Mouse (Mus musculus) forebrain, embryonic 12.5 days (tissue): ENCODE measurements around the gene St6galnac5. TPM values are rescaled to one million over a fixed set of nuclear protein-coding genes. Genes with fewer than 3 reads are reported as not detected.

ENCODE experiments used
- ATAC-seq: fragments of 200-750 bp; cut with Nextera tagmentation; 2 replicates; pipeline ENCODE4 v1.8.0; 2017; ENCODE audit warnings: moderate TSS enrichment; ENCODE audit not compliant: low FRiP score
- H3K27ac ChIP-seq: fragments of 300-500 bp; sonication (generic); 2 replicates; pipeline ENCODE4 v1.5.1; 2016; ENCODE audit warnings: mild to moderate bottlenecking
- H3K27me3 ChIP-seq: fragments of 300-500 bp; sonication (generic); 2 replicates; pipeline ENCODE4 v1.6.1; 2016; ENCODE audit warnings: mild to moderate bottlenecking
- H3K36me3 ChIP-seq: fragments of 300-500 bp; sonication (generic); replicated peaks from 2 replicates; pipeline ENCODE4 v1.6.1; 2016; ENCODE audit warnings: mild to moderate bottlenecking
- H3K4me1 ChIP-seq: fragments of 300-500 bp; sonication (generic); 2 replicates; pipeline ENCODE4 v1.6.1; 2016
- H3K4me2 ChIP-seq: fragments of 300-500 bp; sonication (generic); 2 replicates; pipeline ENCODE4 v1.6.1; 2016; ENCODE audit warnings: mild to moderate bottlenecking, moderate library complexity
- H3K4me3 ChIP-seq: fragments of 300-500 bp; sonication (generic); replicated peaks from 2 replicates; pipeline ENCODE4 v1.5.1; 2016; ENCODE audit warnings: mild to moderate bottlenecking
- H3K9ac ChIP-seq: fragments of 300-500 bp; sonication (generic); 2 replicates; pipeline ENCODE4 v1.6.1; 2016; ENCODE audit warnings: mild to moderate bottlenecking
- H3K9me3 ChIP-seq: fragments of 300-500 bp; sonication (generic); 2 replicates; pipeline ENCODE4 v1.6.1; 2016
- WGBS: fragments of 180-500 bp; shearing (Covaris S2); methylation state at CpG from one replicate; pipeline ENCODE4 v1.1.7; 2016; 5-methylcytosine and 5-hydroxymethylcytosine counted together
- polyA plus RNA-seq: library from polyadenylated mRNA; unstranded; fragments of >200 nt; fragmentation: Nextera tagmentation; extraction: Ambion mirVana; gene quantifications from 2 replicates; pipeline ENCODE4 v1.2.1, GENCODE M21; 2016

Gene St6galnac5
- polyA plus RNA-seq, 1 experiment from 2014 or later = 3.4 TPM

GRCm38 (mm10) chr3:152907683-152908082, 74.4 kb downstream of the St6galnac5 start:
- 83% methylated on average over 5 of the region's 5 CpGs for WGBS
- ATAC-seq = no peak
- H3K27me3 ChIP-seq = no peaks in the 10 kb centered on the region
- no peak overlapping the region for H3K4me3 ChIP-seq
- H3K9ac ChIP-seq = no peak overlapping the region
- no peaks in the 10 kb centered on the region; the same call in 1 of the 2 replicates for H3K4me1 ChIP-seq
- H3K27ac ChIP-seq = no peak overlapping the region
- no peaks in the 10 kb centered on the region for H3K36me3 ChIP-seq
- no peaks in the 10 kb centered on the region for H3K9me3 ChIP-seq
- H3K4me2 ChIP-seq = no peak overlapping the region

- no peak overlapping the region for H3K27ac ChIP-seq
- no peaks in the 10 kb centered on the region for H3K36me3 ChIP-seq
- no peak overlapping the region for H3K4me3 ChIP-seq
- no peak overlapping the region for H3K9ac ChIP-seq
- H3K4me2 ChIP-seq = no peak overlapping the region
- H3K27me3 ChIP-seq = no peaks in the 10 kb centered on the region
- H3K4me1 ChIP-seq = no peaks in the 10 kb centered on the region; the same call in 1 of the 2 replicates
- H3K9me3 ChIP-seq = no peaks in the 10 kb centered on the region
- ATAC-seq = no peak
- WGBS = 85% methylated on average over 5 of the region's 5 CpGs
Observed at GRCm38 (mm10) chr3:152907087-152907486, 75.0 kb downstream of the St6galnac5 start.

- Histone ChIP-seq H3K27me3 (no peaks in the 10 kb centered on the region), H3K4me1 (no peaks in the 10 kb centered on the region; the same call in 1 of the 2 replicates), H3K27ac (no peak overlapping the region), H3K4me3 (no peak overlapping the region), H3K4me2 (no peak overlapping the region), H3K36me3 (no peaks in the 10 kb centered on the region), H3K9ac (no peak overlapping the region), H3K9me3 (no peaks in the 10 kb centered on the region)
- WGBS = 75% methylated on average over 10 of the region's 10 CpGs
- no peak for ATAC-seq
Observed at GRCm38 (mm10) chr3:152905800-152906199, 76.2 kb downstream of the St6galnac5 start.

GRCm38 (mm10) chr3:152905026-152905425, 77.0 kb downstream of the St6galnac5 start:
- WGBS = 96% methylated on average over 10 of the region's 10 CpGs

GRCm38 (mm10) chr3:152898906-152899305, 83.1 kb downstream of the St6galnac5 start:
- Histone ChIP-seq H3K27ac (no peak overlapping the region), H3K27me3 (no peaks in the 10 kb centered on the region), H3K4me3 (no peak overlapping the region), H3K4me1 (no peaks in the 10 kb centered on the region), H3K9me3 (no peaks in the 10 kb centered on the region), H3K4me2 (no peak overlapping the region), H3K36me3 (no peaks in the 10 kb centered on the region), H3K9ac (no peak overlapping the region)
- 92% methylated on average over 9 of the region's 9 CpGs for WGBS
- no peak for ATAC-seq

More at GRCm38 (mm10) chr3:152905026-152905425, 77.0 kb downstream of the St6galnac5 start:
- Histone ChIP-seq H3K4me2 (no peak overlapping the region), H3K4me3 (no peak overlapping the region), H3K4me1 (no peaks in the 10 kb centered on the region; the same call in 1 of the 2 replicates), H3K9me3 (no peaks in the 10 kb centered on the region), H3K9ac (no peak overlapping the region), H3K36me3 (no peaks in the 10 kb centered on the region), H3K27me3 (no peaks in the 10 kb centered on the region), H3K27ac (no peak overlapping the region)
- no peak for ATAC-seq

GRCm38 (mm10) chr3:152897196-152897595, 84.8 kb downstream of the St6galnac5 start:
- H3K4me1 ChIP-seq = no peaks in the 10 kb centered on the region
- no peak overlapping the region for H3K4me3 ChIP-seq
- no peak overlapping the region for H3K27ac ChIP-seq
- WGBS = 85% methylated on average over 5 of the region's 5 CpGs
- ATAC-seq = no peak
- H3K27me3 ChIP-seq = no peaks in the 10 kb centered on the region
- H3K36me3 ChIP-seq = no peaks in the 10 kb centered on the region
- H3K9ac ChIP-seq = no peak overlapping the region
- no peak overlapping the region for H3K4me2 ChIP-seq
- no peaks in the 10 kb centered on the region for H3K9me3 ChIP-seq

GRCm38 (mm10) chr3:152896111-152896510, 85.9 kb downstream of the St6galnac5 start:
- H3K4me1 ChIP-seq = no peaks in the 10 kb centered on the region
- H3K36me3 ChIP-seq = no peaks in the 10 kb centered on the region
- H3K27me3 ChIP-seq = no peaks in the 10 kb centered on the region
- H3K4me2 ChIP-seq = no peak overlapping the region
- H3K27ac ChIP-seq = no peak overlapping the region
- ATAC-seq = no peak
- WGBS = 61% methylated on average over 3 of the region's 3 CpGs
- H3K9ac ChIP-seq = no peak overlapping the region
- H3K9me3 ChIP-seq = no peaks in the 10 kb centered on the region
- no peak overlapping the region for H3K4me3 ChIP-seq

GRCm38 (mm10) chr3:152894935-152895334, 87.1 kb downstream of the St6galnac5 start:
- Histone ChIP-seq H3K9me3 (no peaks in the 10 kb centered on the region), H3K4me3 (no peak overlapping the region), H3K4me2 (no peak overlapping the region), H3K27ac (no peak overlapping the region), H3K9ac (no peak overlapping the region), H3K36me3 (no peaks in the 10 kb centered on the region), H3K4me1 (no peaks in the 10 kb centered on the region), H3K27me3 (no peaks in the 10 kb centered on the region)
- 76% methylated on average over 4 of the region's 4 CpGs for WGBS
- ATAC-seq = no peak

GRCm38 (mm10) chr3:152888116-152888515, 93.9 kb downstream of the St6galnac5 start:
- Histone ChIP-seq H3K4me1 (peaks cover 9% of the 10 kb centered on the region), H3K36me3 (no peaks in the 10 kb centered on the region)
- no peak for ATAC-seq

GRCm38 (mm10) chr3:152886749-152887148, 95.3 kb downstream of the St6galnac5 start:
- no peaks in the 10 kb centered on the region for H3K9me3 ChIP-seq
- no peaks in the 10 kb centered on the region for H3K36me3 ChIP-seq
- no peak for ATAC-seq
- no peaks in the 10 kb centered on the region for H3K27me3 ChIP-seq
- no peak overlapping the region for H3K4me2 ChIP-seq
- H3K4me3 ChIP-seq = no peak overlapping the region
- no peak overlapping the region for H3K27ac ChIP-seq
- peaks cover 9% of the 10 kb centered on the region for H3K4me1 ChIP-seq
- H3K9ac ChIP-seq = no peak overlapping the region

More at GRCm38 (mm10) chr3:152888116-152888515, 93.9 kb downstream of the St6galnac5 start:
- Histone ChIP-seq H3K9me3 (no peaks in the 10 kb centered on the region), H3K27ac (no peak overlapping the region), H3K4me3 (no peak overlapping the region), H3K27me3 (no peaks in the 10 kb centered on the region), H3K9ac (no peak overlapping the region), H3K4me2 (no peak overlapping the region)
- 71% methylated on average over 7 of the region's 7 CpGs for WGBS

GRCm38 (mm10) chr3:152883556-152883955, 98.5 kb downstream of the St6galnac5 start:
- no peak for ATAC-seq
- Histone ChIP-seq H3K4me1 (peaks cover 13% of the 10 kb centered on the region), H3K9ac (no peak overlapping the region), H3K27me3 (no peaks in the 10 kb centered on the region), H3K9me3 (no peaks in the 10 kb centered on the region), H3K4me2 (no peak overlapping the region), H3K27ac (no peak overlapping the region), H3K4me3 (no peak overlapping the region), H3K36me3 (no peaks in the 10 kb centered on the region)
- WGBS = 70% methylated on average over 3 of the region's 3 CpGs

GRCm38 (mm10) chr3:152881706-152882105, 100.3 kb downstream of the St6galnac5 start:
- WGBS = 89% methylated on average over 4 of the region's 4 CpGs
- Histone ChIP-seq H3K36me3 (no peaks in the 10 kb centered on the region), H3K27me3 (no peaks in the 10 kb centered on the region), H3K9ac (no peak overlapping the region), H3K4me2 (no peak overlapping the region), H3K9me3 (no peaks in the 10 kb centered on the region), H3K4me3 (no peak overlapping the region), H3K4me1 (peaks cover 13% of the 10 kb centered on the region), H3K27ac (no peak overlapping the region)
- no peak for ATAC-seq

GRCm38 (mm10) chr3:152880121-152880835, 101.8 kb downstream of the St6galnac5 start:
- no peak overlapping the region for H3K9ac ChIP-seq
- no peak overlapping the region for H3K4me2 ChIP-seq
- H3K4me3 ChIP-seq = no peak overlapping the region
- H3K4me1 ChIP-seq = peaks cover 13% of the 10 kb centered on the region
- no peaks in the 10 kb centered on the region for H3K27me3 ChIP-seq
- H3K36me3 ChIP-seq = no peaks in the 10 kb centered on the region
- H3K9me3 ChIP-seq = no peaks in the 10 kb centered on the region
- no peak for ATAC-seq
- no peak overlapping the region for H3K27ac ChIP-seq
- 69% methylated on average over 15 of the region's 15 CpGs for WGBS
